Mouse (Mus musculus): Measurements from ENCODE around the gene Whrn. TPM values are rescaled to one million over a fixed set of nuclear protein-coding genes. Genes with fewer than 3 reads are reported as not detected.

The Whrn gene
- polyA plus RNA-seq, 1 experiment from 2014 or later: 5.6 TPM

DNA sequence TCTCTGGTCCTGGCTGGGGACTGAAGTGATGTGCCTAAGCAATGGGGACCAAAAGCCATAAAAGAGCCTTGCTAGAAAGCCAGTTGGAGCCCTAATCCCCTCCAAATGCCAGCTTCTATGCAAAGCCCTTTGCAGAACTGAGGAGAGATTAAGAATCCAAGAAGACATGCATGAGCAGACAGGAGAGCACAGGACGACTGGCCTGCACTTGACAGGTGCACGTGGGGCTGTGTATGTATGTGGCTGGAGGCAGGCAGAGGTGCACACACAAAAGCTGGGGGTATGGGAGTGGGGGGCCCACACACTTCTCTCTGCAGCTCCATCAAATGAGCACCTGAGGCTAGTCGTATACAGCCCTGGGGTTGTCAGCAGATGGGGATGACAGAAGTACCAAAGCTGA lies 5.6 kb downstream of the Whrn start:
- no peaks in the 10 kb centered on the region for H3K36me3 ChIP-seq
- peaks cover 12% of the 10 kb centered on the region for H3K27me3 ChIP-seq
- peaks cover 56% of the 10 kb centered on the region for H3K4me1 ChIP-seq (replicated peaks)
- no peaks in the 10 kb centered on the region for H3K9me3 ChIP-seq
- no peak overlapping the region for H3K27ac ChIP-seq
- H3K4me2 ChIP-seq: no peak overlapping the region
- no peak overlapping the region for H3K4me3 ChIP-seq
- ATAC-seq (ENCODE audit: low FRiP score): no peak
- no peak overlapping the region for H3K9ac ChIP-seq
- WGBS: 43% methylated on average over 3 of the region's 3 CpGs

DNA sequence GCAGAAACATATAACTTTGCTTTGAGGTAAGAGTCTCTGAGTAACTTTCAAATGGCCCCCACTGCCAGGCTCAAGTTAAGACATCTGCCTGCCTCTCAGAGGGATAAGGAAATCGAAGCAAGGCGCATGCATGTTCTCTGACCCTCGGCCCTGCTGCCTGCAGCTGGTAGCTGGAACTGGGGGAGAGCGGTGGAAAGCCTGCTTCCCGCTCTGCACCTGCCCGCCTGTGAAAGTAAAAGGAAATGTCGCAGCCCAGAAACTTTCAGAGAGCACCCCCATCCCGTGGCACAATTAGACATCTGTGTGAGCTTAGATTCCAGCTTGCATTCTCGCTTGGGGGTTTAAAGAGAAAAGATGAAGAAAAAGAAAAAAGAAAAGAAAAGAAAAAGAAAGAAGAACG lies 6.1 kb downstream of the Whrn start:
- Histone ChIP-seq H3K4me2 (no peak overlapping the region), H3K4me1 (replicated peaks) (peaks cover 52% of the 10 kb centered on the region), H3K9me3 (no peaks in the 10 kb centered on the region), H3K36me3 (no peaks in the 10 kb centered on the region), H3K27ac (no peak overlapping the region), H3K9ac (no peak overlapping the region), H3K27me3 (peaks cover 8% of the 10 kb centered on the region), H3K4me3 (no peak overlapping the region)
- 74% methylated on average over 10 of the region's 10 CpGs for WGBS
- no peak for ATAC-seq (ENCODE audit: low FRiP score)

DNA sequence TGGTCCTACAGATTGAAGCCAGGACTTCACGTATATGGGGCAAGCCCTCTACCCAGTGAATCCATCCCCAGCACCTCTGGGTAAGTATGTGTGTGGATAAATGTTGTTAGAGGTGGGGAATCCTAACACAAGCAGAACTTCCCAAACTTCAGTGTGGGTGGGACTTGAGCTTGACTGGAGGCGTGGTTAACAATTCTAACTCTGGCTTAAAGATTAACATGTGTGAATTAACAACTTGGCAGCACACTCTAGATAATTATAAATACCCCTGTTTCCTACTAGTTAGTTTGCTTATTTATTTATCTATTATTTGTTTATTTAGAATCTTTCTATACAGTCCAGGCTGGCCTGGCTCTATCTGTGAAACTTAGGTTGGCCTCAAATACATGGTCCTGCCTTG lies 7.9 kb downstream of the Whrn start:
- Histone ChIP-seq H3K4me3 (no peak overlapping the region), H3K36me3 (no peaks in the 10 kb centered on the region), H3K27ac (no peak overlapping the region), H3K9me3 (no peaks in the 10 kb centered on the region), H3K27me3 (0 out of 2 replicates have a peak, but pooled peaks cover 5% of the 10 kb centered on the region), H3K4me2 (no peak overlapping the region), H3K4me1 (replicated peaks) (peaks cover 45% of the 10 kb centered on the region), H3K9ac (no peak overlapping the region)
- ATAC-seq (ENCODE audit: low FRiP score): no peak
- 97% methylated on average over 2 of the region's 2 CpGs for WGBS

DNA sequence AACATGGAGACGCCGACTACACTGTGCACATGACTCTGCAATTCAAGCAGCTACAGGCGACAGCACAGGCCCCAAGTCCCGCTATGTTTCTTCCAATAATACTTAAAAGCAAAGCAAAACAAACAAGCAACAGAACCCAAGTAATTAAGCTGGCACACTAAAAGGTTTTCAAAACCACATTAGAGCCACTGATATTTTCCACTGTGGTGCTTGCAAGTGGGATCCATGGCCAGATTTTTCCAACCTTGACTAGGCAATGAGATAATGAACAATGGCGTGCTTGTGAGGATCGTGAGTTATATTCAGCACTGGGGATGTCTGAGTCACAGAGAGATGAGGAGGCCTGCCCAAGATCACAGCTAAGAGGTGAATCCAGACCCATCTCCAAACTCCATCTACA lies 8.5 kb downstream of the Whrn start:
- H3K9me3 ChIP-seq: no peaks in the 10 kb centered on the region
- ATAC-seq (ENCODE audit: low FRiP score): no peak
- H3K4me2 ChIP-seq: no peak overlapping the region
- H3K4me1 ChIP-seq (replicated peaks): peaks cover 38% of the 10 kb centered on the region
- H3K27me3 ChIP-seq: 0 out of 2 replicates have a peak, but pooled peaks cover under 1% of the 10 kb centered on the region
- no peak overlapping the region for H3K4me3 ChIP-seq
- no peak overlapping the region for H3K9ac ChIP-seq
- WGBS: 76% methylated on average over 6 of the region's 6 CpGs
- H3K36me3 ChIP-seq: no peaks in the 10 kb centered on the region
- H3K27ac ChIP-seq: 0 out of 2 replicates have a peak overlapping the region, but pooled peaks have one; percentile 3

DNA sequence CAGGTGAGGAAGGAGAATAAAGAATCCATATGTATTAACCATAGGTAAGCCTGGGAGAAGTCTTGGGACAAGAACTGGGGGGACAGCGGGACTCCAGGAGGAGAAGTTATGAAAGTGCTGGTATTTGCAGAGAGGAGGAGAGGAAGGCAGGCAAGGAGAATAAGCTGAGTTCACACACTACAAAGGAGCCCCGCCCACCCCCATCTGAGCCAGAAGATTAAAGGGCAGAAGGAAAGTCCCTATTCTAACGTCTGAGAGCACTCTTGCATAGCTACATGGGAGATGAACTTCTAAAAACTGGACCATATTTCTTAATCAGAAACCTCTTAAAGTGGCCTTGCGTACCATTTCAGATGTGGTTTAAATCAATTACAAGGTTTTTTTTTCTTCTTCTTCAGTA lies 9.3 kb downstream of the Whrn start:
- WGBS: 51% methylated on average over 4 of the region's 4 CpGs
- no peak for ATAC-seq (ENCODE audit: low FRiP score)
- Histone ChIP-seq H3K4me3 (no peak overlapping the region), H3K36me3 (no peaks in the 10 kb centered on the region), H3K27ac (no peak overlapping the region), H3K9ac (no peak overlapping the region), H3K4me1 (replicated peaks) (peaks cover 37% of the 10 kb centered on the region), H3K27me3 (no peaks in the 10 kb centered on the region), H3K9me3 (no peaks in the 10 kb centered on the region), H3K4me2 (no peak overlapping the region)

DNA sequence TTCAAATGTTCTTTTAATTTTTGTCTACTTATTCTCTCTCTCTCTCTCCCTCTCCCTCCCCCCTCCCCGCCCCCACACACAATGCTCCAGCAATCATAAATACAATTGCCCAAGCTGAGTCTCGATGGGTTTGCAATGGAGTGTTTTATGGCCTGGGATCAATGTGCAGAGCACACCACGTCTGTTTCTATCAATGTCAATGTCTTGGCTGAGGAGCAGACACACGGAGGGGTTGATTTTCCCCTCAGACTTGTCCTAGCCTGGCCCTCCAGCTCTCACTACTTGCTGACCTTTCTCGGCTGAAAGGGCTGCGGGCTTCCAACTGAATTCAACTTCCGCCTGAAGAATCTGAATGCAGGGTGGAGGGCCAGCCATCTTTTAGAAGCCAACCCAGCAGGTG lies 12.1 kb downstream of the Whrn start:
- ATAC-seq (ENCODE audit: low FRiP score): no peak
- no peak overlapping the region for H3K9ac ChIP-seq
- WGBS: 39% methylated on average over 7 of the region's 7 CpGs

DNA sequence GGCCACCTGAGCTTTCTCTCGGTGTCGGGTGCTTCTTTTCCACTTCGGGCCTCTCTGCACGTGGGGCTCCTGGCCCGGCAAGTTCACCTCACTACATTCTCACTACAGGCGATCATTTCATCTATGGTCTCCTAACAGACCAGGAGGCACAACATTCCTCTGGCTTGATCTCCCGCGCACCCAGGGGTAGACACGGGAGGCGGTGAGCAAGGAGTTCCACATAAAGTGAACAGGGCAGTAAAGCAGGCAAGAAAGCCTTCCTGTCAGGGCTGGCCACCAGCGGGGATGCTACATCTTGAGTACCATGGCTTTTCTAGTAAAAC lies 15.0 kb downstream of the Whrn start:
- Histone ChIP-seq H3K36me3 (no peaks in the 10 kb centered on the region), H3K4me3 (no peak overlapping the region), H3K27me3 (no peaks in the 10 kb centered on the region), H3K27ac (0 out of 2 replicates have a peak overlapping the region, but pooled peaks have one; percentile 30), H3K4me1 (replicated peaks) (peaks cover 27% of the 10 kb centered on the region), H3K4me2 (no peak overlapping the region), H3K9ac (peak overlapping the region; percentile 55; the same call in 1 of the 2 replicates), H3K9me3 (no peaks in the 10 kb centered on the region)
- 48% methylated on average over 11 of the region's 11 CpGs for WGBS
- ATAC-seq (ENCODE audit: low FRiP score): no peak

More for the DNA sequence above, 12.1 kb downstream of the Whrn start:
- no peaks in the 10 kb centered on the region for H3K27me3 ChIP-seq
- H3K27ac ChIP-seq: no peak overlapping the region
- no peaks in the 10 kb centered on the region for H3K36me3 ChIP-seq
- no peaks in the 10 kb centered on the region for H3K9me3 ChIP-seq
- H3K4me3 ChIP-seq: no peak overlapping the region
- peaks cover 34% of the 10 kb centered on the region for H3K4me1 ChIP-seq (replicated peaks)
- H3K4me2 ChIP-seq: no peak overlapping the region

DNA sequence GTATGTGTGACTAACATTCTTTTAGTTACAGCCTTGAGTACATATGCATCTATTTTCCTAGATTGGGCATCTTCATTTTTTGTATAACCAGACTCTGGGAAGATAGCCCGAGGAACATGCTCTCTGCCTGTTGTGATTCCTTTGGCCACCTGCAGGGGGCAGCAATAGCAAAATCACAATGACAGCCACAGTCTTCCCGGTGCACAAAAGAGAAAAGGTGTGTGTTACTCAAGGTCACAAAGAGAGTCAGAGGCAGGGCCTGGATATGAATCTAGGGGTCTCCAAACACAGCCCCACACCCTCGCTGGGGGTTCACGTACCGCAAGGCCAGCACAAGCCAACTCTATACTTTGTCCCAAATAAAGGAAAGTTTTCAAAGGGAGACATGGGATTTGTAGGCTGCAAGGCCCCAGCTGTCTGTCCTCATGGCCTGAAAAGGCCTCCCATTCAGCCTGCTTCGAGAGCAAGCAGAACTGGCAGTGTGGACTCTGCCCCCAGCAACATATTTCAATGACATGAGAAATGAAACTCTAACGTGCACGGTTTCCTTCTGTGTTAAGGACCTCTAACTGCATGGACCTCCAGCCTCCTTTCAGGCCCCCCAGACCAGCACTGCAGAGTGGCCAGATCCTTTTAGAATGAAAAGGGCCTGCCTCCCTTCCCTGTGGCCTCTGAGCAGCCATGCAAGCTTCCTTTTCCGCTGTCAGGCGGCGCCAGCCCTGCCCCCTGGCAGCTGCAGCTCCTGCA lies 15.5 kb downstream of the Whrn start:
- Histone ChIP-seq H3K4me1 (replicated peaks) (peaks cover 32% of the 10 kb centered on the region), H3K4me2 (no peak overlapping the region), H3K9me3 (no peaks in the 10 kb centered on the region), H3K27ac (0 out of 2 replicates have a peak overlapping the region, but pooled peaks have one; percentile 30), H3K4me3 (no peak overlapping the region), H3K9ac (peak overlapping the region; percentile 55; the same call in 1 of the 2 replicates), H3K36me3 (no peaks in the 10 kb centered on the region), H3K27me3 (no peaks in the 10 kb centered on the region)
- ATAC-seq (ENCODE audit: low FRiP score): peak; percentile 53; the same call in 1 of the 2 replicates
- 23% methylated on average over 11 of the region's 11 CpGs for WGBS

DNA sequence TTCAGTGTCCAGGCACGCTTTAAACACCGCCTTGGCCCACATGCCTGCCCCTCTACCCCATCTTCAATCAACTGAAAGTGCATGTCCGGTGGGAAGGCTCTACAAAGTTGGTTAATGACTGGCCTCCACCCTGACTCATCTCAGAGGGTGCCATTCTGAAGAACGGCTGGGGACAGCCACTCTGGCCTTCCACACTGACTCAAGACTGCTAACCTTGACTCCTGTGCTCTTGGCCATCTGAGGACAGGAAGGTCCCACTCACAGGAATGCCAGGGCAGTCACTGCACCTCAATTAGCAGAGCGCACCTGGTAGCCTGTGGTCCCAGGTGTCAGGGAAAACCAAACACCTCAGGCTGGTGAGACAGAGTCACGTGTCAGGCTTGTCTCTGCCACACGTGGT lies 17.8 kb downstream of the Whrn start:
- Histone ChIP-seq H3K4me1 (replicated peaks) (peaks cover 41% of the 10 kb centered on the region), H3K9ac (no peak overlapping the region), H3K36me3 (no peaks in the 10 kb centered on the region), H3K4me3 (no peak overlapping the region), H3K9me3 (no peaks in the 10 kb centered on the region), H3K27ac (no peak overlapping the region), H3K4me2 (no peak overlapping the region), H3K27me3 (no peaks in the 10 kb centered on the region)
- WGBS: 91% methylated on average over 7 of the region's 7 CpGs
- no peak for ATAC-seq (ENCODE audit: low FRiP score)

DNA sequence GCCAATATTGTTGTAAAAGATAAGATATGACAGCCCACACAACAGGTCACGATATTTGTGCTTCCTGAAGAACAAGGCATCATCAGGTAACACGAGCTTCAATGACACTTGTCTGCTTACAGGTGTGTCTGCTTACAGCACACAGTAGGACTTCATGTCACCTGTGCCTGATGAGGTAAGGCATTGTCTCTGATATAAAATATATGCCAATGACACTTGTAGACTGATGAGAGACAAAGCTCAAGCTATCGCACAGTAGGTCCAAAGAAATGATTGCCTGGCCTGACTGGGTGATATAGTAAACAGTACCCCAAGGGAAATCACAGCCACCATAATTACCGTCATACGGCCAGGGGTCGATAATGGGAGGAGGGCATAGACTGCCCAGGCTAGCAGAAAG lies 18.9 kb downstream of the Whrn start:
- peaks cover 41% of the 10 kb centered on the region for H3K4me1 ChIP-seq (replicated peaks)
- H3K36me3 ChIP-seq: no peaks in the 10 kb centered on the region
- no peak for ATAC-seq (ENCODE audit: low FRiP score)

DNA sequence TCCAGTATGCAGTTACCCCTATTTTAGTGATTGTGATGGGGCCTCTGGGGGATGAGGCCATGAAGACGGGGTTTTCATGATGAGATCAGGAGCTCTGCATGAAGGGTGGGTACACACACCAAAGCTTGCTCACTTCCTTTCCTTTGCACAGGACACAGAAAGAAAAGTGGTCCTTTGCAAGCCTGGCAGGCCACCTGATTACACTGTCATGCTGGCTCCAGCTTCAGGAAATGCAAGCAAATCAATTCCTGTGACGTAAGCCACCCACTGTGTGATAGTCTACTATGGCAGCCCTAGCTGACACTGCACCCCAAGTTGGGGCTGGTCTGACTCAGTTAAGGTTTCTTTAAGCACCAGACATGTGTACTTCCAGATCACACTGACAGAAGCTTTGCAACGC lies 20.6 kb downstream of the Whrn start:
- 65% methylated on average over 3 of the region's 3 CpGs for WGBS

More for the DNA sequence above, 18.9 kb downstream of the Whrn start:
- Histone ChIP-seq H3K9ac (no peak overlapping the region), H3K4me2 (no peak overlapping the region), H3K9me3 (no peaks in the 10 kb centered on the region), H3K27ac (no peak overlapping the region), H3K4me3 (no peak overlapping the region), H3K27me3 (no peaks in the 10 kb centered on the region)
- 94% methylated on average over 6 of the region's 6 CpGs for WGBS

DNA sequence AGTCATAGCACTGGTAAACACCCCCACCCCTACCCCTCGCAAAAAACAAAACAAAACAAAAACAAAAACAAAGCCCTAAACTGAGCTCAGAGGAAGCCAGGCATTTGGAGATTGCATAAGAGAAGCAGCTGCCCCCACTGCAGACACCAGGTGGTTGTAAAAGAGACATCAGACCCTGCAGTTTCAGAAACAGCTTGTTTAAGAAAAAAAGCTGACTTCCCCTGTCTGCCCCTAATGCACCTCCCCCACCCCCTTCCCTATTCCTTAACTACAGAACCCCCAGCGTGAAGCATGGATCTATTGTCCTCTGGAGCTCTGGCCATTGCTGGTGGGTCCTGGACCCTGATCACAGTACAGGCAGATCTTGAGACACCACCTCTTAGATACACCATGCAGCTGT lies 21.4 kb downstream of the Whrn start:
- no peaks in the 10 kb centered on the region for H3K9me3 ChIP-seq
- H3K36me3 ChIP-seq: no peaks in the 10 kb centered on the region; the same call in 1 of the 2 replicates
- no peak overlapping the region for H3K4me2 ChIP-seq
- no peak overlapping the region for H3K27ac ChIP-seq
- 5% methylated on average over 2 of the region's 2 CpGs for WGBS
- no peak overlapping the region for H3K4me3 ChIP-seq
- peaks cover 31% of the 10 kb centered on the region for H3K4me1 ChIP-seq (replicated peaks)
- no peak overlapping the region for H3K9ac ChIP-seq
- ATAC-seq (ENCODE audit: low FRiP score): no peak
- H3K27me3 ChIP-seq: no peaks in the 10 kb centered on the region

More for the DNA sequence above, 20.6 kb downstream of the Whrn start:
- no peak overlapping the region for H3K9ac ChIP-seq
- H3K27me3 ChIP-seq: no peaks in the 10 kb centered on the region
- no peak overlapping the region for H3K27ac ChIP-seq
- H3K4me1 ChIP-seq (replicated peaks): peaks cover 32% of the 10 kb centered on the region
- no peaks in the 10 kb centered on the region for H3K9me3 ChIP-seq
- no peak overlapping the region for H3K4me3 ChIP-seq
- no peak overlapping the region for H3K4me2 ChIP-seq
- ATAC-seq (ENCODE audit: low FRiP score): no peak
- H3K36me3 ChIP-seq: no peaks in the 10 kb centered on the region; the same call in 1 of the 2 replicates

DNA sequence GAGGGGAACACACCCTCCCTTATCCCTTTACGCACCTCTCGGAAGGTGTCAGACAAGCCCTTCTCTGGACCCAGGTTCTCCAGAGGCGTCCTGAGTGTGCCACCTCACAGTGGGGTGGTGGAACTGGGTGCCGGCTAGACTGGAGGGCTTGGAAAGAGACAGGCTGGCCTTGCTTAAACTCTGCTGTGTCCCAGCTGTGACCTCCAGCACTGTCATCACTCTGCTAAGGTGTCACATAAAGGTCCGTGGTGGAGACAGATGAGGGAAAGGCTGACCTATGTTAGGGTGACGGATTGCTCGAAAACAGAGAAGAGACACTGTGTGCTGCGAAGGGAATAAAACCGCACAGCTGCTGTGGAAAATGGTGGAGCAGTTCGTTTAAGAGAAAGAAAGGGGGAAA lies 28.5 kb downstream of the Whrn start:
- Histone ChIP-seq H3K4me2 (no peak overlapping the region), H3K9me3 (no peaks in the 10 kb centered on the region), H3K27me3 (0 out of 2 replicates have a peak, but pooled peaks cover 4% of the 10 kb centered on the region), H3K36me3 (no peaks in the 10 kb centered on the region; the same call in 1 of the 2 replicates), H3K4me3 (no peak overlapping the region), H3K9ac (no peak overlapping the region), H3K4me1 (replicated peaks) (peaks cover 10% of the 10 kb centered on the region), H3K27ac (no peak overlapping the region)
- ATAC-seq (ENCODE audit: low FRiP score): 0 out of 2 replicates have a peak, but pooled peaks have one; percentile 32
- whole genome bisulfite sequencing: 36% methylated on average over 9 of the region's 10 CpGs
